ENCODE assay signal across 13 mouse cellular contexts in the genomic region with DNA sequence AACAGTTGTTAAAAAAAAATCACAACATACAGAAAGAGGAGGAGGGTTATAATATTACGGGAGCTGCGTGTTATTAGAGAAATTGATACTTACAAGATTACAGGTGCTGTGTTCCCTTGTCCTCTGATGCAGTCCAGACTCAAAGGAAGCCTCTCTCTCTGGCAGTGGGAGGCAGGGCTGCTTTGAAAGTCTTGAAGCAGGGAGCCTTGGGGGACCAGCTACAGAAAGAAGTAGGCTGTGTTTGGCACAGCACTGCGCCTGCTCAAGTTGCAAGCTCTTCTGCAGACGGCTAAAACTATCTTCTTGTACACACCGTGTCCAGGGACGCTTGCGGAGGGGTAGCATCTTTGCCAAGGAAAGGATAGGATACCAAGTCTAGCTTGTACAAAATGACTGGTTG. TPM values are rescaled to one million over a fixed set of nuclear protein-coding genes. Genes with fewer than 3 reads are reported as not detected.
A peak's percentile ranks its signal among the peaks of the same experiment; 100 is the strongest.
DNase-seq lines count a peak whose midpoint lies in the region; ATAC-seq and TF ChIP-seq lines count a peak whose summit lies in the region.
"Had no signal": no experiment of that assay in that cellular context is flagged by ENCODE, and none has a peak within 500 bp of the region (broad histone marks: within the 10 kb centered on the region; RNA-seq: fewer than 3 reads in every experiment).

No protein-coding gene starts in this region.

- no peak overlapping the region for H3K9ac ChIP-seq in kidney, postnatal 0 days (ENCODE audit: low read depth, low read length)
- H3K9ac ChIP-seq in embryonic facial prominence, embryonic 14.5 days (ENCODE audit: low read depth, low read length), result no peak overlapping the region; the same call in 1 of the 2 replicates
- H3K9ac ChIP-seq: embryonic facial prominence, embryonic 15.5 days; forebrain, embryonic 13.5 days; liver, postnatal 0 days had no signal

- no peaks in the 10 kb centered on the region for H3K36me3 ChIP-seq in kidney, postnatal 0 days (ENCODE audit: insufficient read depth, low read length)
- H3K36me3 ChIP-seq in kidney, adult 2 months (ENCODE audit: control insufficient read depth, insufficient read depth, low read length), result no peaks in the 10 kb centered on the region
- H3K36me3 ChIP-seq in embryonic facial prominence, embryonic 14.5 days (ENCODE audit: control insufficient read depth, insufficient read depth, low read length), result no peaks in the 10 kb centered on the region
- H3K36me3 ChIP-seq in heart, embryonic 10.5 days, result no peaks in the 10 kb centered on the region
- H3K36me3 ChIP-seq: embryonic facial prominence, embryonic 15.5 days had no signal

- H3K4me1 ChIP-seq in kidney, postnatal 0 days (replicated peaks; ENCODE audit: insufficient read depth, low read length), result peaks cover 10% of the 10 kb centered on the region; the same call in 1 of the 2 replicates
- H3K4me1 ChIP-seq in kidney, adult 2 months (ENCODE audit: control insufficient read depth, insufficient read depth, low read length), result 0 out of 2 replicates have a peak, but pooled peaks cover 8% of the 10 kb centered on the region
- 0 out of 2 replicates have a peak, but pooled peaks cover 7% of the 10 kb centered on the region for H3K4me1 ChIP-seq in embryonic facial prominence, embryonic 14.5 days (ENCODE audit: control insufficient read depth, insufficient read depth, low read length)
- H3K4me1 ChIP-seq in heart, embryonic 10.5 days, result peaks cover 11% of the 10 kb centered on the region

- no peak overlapping the region for H3K4me3 ChIP-seq in kidney, postnatal 0 days (replicated peaks; ENCODE audit: low read depth, low read length)
- no peak overlapping the region for H3K4me3 ChIP-seq in kidney, adult 2 months (ENCODE audit: insufficient read depth, low read depth, low read length)
- H3K4me3 ChIP-seq in embryonic facial prominence, embryonic 14.5 days (ENCODE audit: low read depth, low read length), result no peak overlapping the region
- H3K4me3 ChIP-seq in heart, embryonic 10.5 days, result no peak overlapping the region
- H3K4me3 ChIP-seq: embryonic facial prominence, embryonic 15.5 days; forebrain, embryonic 13.5 days had no signal

- H3K9me3 ChIP-seq in kidney, postnatal 0 days (replicated peaks; ENCODE audit: low read length), result no peaks in the 10 kb centered on the region
- H3K9me3 ChIP-seq in embryonic facial prominence, embryonic 14.5 days (ENCODE audit: control insufficient read depth, low read length), result no peaks in the 10 kb centered on the region
- no peaks in the 10 kb centered on the region for H3K9me3 ChIP-seq in heart, embryonic 10.5 days
- H3K9me3 ChIP-seq: embryonic facial prominence, embryonic 15.5 days; forebrain, embryonic 13.5 days had no signal

- no peak for TF ChIP-seq POLR2A in kidney, adult 2 months (IDR thresholded peaks at IDR 0.05; ENCODE audit: low read depth, low read length)
- no peak for TF ChIP-seq POLR2A in brain, embryonic 14.5 days (IDR thresholded peaks at IDR 0.05; ENCODE audit: borderline replicate concordance, extremely low read depth, insufficient read depth, insufficient read length, poor library complexity, severe bottlenecking)

- peak overlapping the region; percentile 43 for H3K4me2 ChIP-seq in kidney, postnatal 0 days (ENCODE audit: low read length)
- H3K4me2 ChIP-seq in embryonic facial prominence, embryonic 14.5 days (ENCODE audit: low read depth, low read length), result peak overlapping the region; percentile 13; the same call in 1 of the 2 replicates

- WGBS in kidney, postnatal 0 days, result 35% methylated on average over 7 of the region's 7 CpGs
- 48% methylated on average over 7 of the region's 7 CpGs for WGBS in kidney, adult 2 months
- 29% methylated on average over 7 of the region's 7 CpGs for WGBS in embryonic facial prominence, embryonic 14.5 days
- 77% methylated on average over 7 of the region's 7 CpGs for WGBS in heart, embryonic 10.5 days

- DNase-seq in kidney, postnatal 0 days (ENCODE audit: low spot score), result peak; percentile 53
- no peak for DNase-seq in kidney, adult 2 months
- peak; percentile 54 for DNase-seq in brain, embryonic 14.5 days (ENCODE audit: low read depth)
- DNase-seq in embryonic facial prominence, embryonic 14.5 days (ENCODE audit: low spot score), result peak; percentile 80
- DNase-seq in right cerebral cortex, postnatal 10 days (ENCODE audit: low spot score in 2 of 2), result peak; percentile 53
- no peak for DNase-seq in urinary bladder, postnatal 10 days (ENCODE audit: low spot score)
- DNase-seq in heart, embryonic 10.5 days (ENCODE audit: low spot score), result no peak
- DNase-seq: cerebellum, adult 8-10 months; liver, postnatal 0 days; thymus, adult 18-20 months had no signal

- no peak for TF ChIP-seq CTCF in kidney, postnatal 0 days (IDR thresholded peaks at IDR 0.05; ENCODE audit: low read depth)
- no peak for TF ChIP-seq CTCF in kidney, adult 2 months (conservative IDR thresholded peaks at IDR 0.05; ENCODE audit: insufficient read depth, insufficient read length, low read depth, low read length)
- TF ChIP-seq CTCF in brain, embryonic 14.5 days (IDR thresholded peaks at IDR 0.05; ENCODE audit: borderline replicate concordance, extremely low read depth, insufficient read depth, insufficient read length), result no peak

- ATAC-seq in kidney, postnatal 0 days (replicated peaks; ENCODE audit: low FRiP score, low read depth), result no peak
- ATAC-seq in embryonic facial prominence, embryonic 14.5 days (ENCODE audit: low read depth), result peak; percentile 47; the same call in 1 of the 2 replicates
- ATAC-seq: activated CD4-positive, CD25-positive, alpha-beta regulatory T cell, adult 4 months; forebrain, embryonic 13.5 days; liver, postnatal 0 days had no signal

- no peaks in the 10 kb centered on the region for H3K27me3 ChIP-seq in kidney, postnatal 0 days (ENCODE audit: insufficient read depth, low read length)
- no peaks in the 10 kb centered on the region for H3K27me3 ChIP-seq in kidney, adult 2 months (replicated peaks; ENCODE audit: control insufficient read depth, insufficient read depth, low read length)
- H3K27me3 ChIP-seq in embryonic facial prominence, embryonic 14.5 days (replicated peaks; ENCODE audit: control insufficient read depth, insufficient read depth, low read length), result no peaks in the 10 kb centered on the region
- H3K27me3 ChIP-seq in heart, embryonic 10.5 days (ENCODE audit: insufficient read depth, poor library complexity, severe bottlenecking), result no peaks in the 10 kb centered on the region
- H3K27me3 ChIP-seq: embryonic facial prominence, embryonic 15.5 days; forebrain, embryonic 13.5 days had no signal

- H3K27ac ChIP-seq in kidney, postnatal 0 days, result 0 out of 2 replicates have a peak overlapping the region, but pooled peaks have one; percentile 36
- H3K27ac ChIP-seq in kidney, adult 2 months (ENCODE audit: insufficient read depth, low read depth, low read length), result no peak overlapping the region
- no peak overlapping the region for H3K27ac ChIP-seq in embryonic facial prominence, embryonic 14.5 days (replicated peaks; ENCODE audit: low read depth, low read length)
- no peak overlapping the region for H3K27ac ChIP-seq in heart, embryonic 10.5 days
- H3K27ac ChIP-seq: embryonic facial prominence, embryonic 15.5 days; forebrain, embryonic 13.5 days had no signal

RNA-seq across cellular contexts. Expression of a gene that starts 51.1 kb away (rescaled TPM):
- polyA plus RNA-seq in kidney, postnatal 0 days (2015; fragmentation: Nextera tagmentation; extraction: Ambion mirVana), result 8.2 and 8.9 TPM in 2 replicates
- polyA plus RNA-seq in kidney, adult 2 months (2012; rRNA removed), result 1.5 and 1.9 TPM in 2 replicates
- polyA plus RNA-seq in brain, embryonic 14.5 days (2012; rRNA removed), result 5.4 and 6.2 TPM in 2 replicates
- polyA plus RNA-seq in embryonic facial prominence, embryonic 14.5 days (2014; fragmentation: Nextera tagmentation; extraction: Ambion mirVana), result 7.9 and 9.2 TPM in 2 replicates
- polyA plus RNA-seq in heart, embryonic 10.5 days (2016; fragmentation: Nextera tagmentation; extraction: Ambion mirVana), result 2.0 TPM in 2 replicates
- polyA plus RNA-seq: liver, postnatal 0 days had no signal

Comparison
In these comparisons a context has a peak if more than half of its experiments do, and no peak if none do; other contexts are left out.
1. DNase-seq: peak in kidney, postnatal 0 days (single experiment), brain, embryonic 14.5 days (single experiment), embryonic facial prominence, embryonic 14.5 days (single experiment) and right cerebral cortex, postnatal 10 days (2 of 2); none in kidney, adult 2 months (single experiment), urinary bladder, postnatal 10 days (single experiment) and heart, embryonic 10.5 days (single experiment).